Mouse (Mus musculus) adrenal gland, postnatal 25 days (tissue): Measurements from ENCODE around the gene Il10. TPM values are rescaled to one million over a fixed set of nuclear protein-coding genes. Genes with fewer than 3 reads are reported as not detected.

Source experiments
- total RNA-seq: library from RNA; stranded (reverse); gene quantifications from 2 replicates; pipeline ENCODE4 v1.2.3, GENCODE M21; 2021

Gene Il10
- total RNA-seq, 1 experiment from 2014 or later = not detected

Other genes with a start within 250 kb of the Il10 start
- gene Fcamr, start 218.9 kb upstream of the Il10 start, total RNA-seq = not detected in 2 replicates
- gene Pigr, start 193.2 kb upstream of the Il10 start, total RNA-seq = 2.6 TPM in 1 of 2 replicates, not detected in the other
- gene Fcmr, start 154.2 kb upstream of the Il10 start, total RNA-seq = 0.76 and 1.1 TPM in 2 replicates
- gene Il24, start 132.4 kb upstream of the Il10 start, total RNA-seq = not detected in 2 replicates
- gene Il20, start 108.4 kb upstream of the Il10 start, total RNA-seq = not detected in 2 replicates
- not detected in 2 replicates for gene Il19, start 79.7 kb upstream of the Il10 start, total RNA-seq
- gene Mapkapk2, start 78.0 kb downstream of the Il10 start, total RNA-seq = 134 and 159 TPM in 2 replicates
- 4.9 and 5.4 TPM in 2 replicates for gene Dyrk3, start 118.5 kb downstream of the Il10 start, total RNA-seq
- 46.7 and 48.9 TPM in 2 replicates for gene Eif2d, start 133.3 kb downstream of the Il10 start, total RNA-seq
- 12.8 and 13.1 TPM in 2 replicates for gene Rassf5, start 225.4 kb downstream of the Il10 start, total RNA-seq